Mouse (Mus musculus) midbrain, embryonic 14.5 days (tissue): ENCODE results near the gene Etfa. TPM values are rescaled to one million over a fixed set of nuclear protein-coding genes. Genes with fewer than 3 reads are reported as not detected.

Experiments
- ATAC-seq: fragments of 200-750 bp; cut with Nextera tagmentation; 2 replicates; pipeline ENCODE4 v1.8.0; 2017; ENCODE audit warnings: moderate number of reproducible peaks, moderate library complexity; ENCODE audit not compliant: low FRiP score, low TSS enrichment
- DNase-seq: peaks from one replicate; pipeline ENCODE4 v3.0.0-alpha.2; 2015
- H3K27ac ChIP-seq: fragments of 300-500 bp; sonication (generic); replicated peaks from 2 replicates; pipeline ENCODE4 v1.5.1; 2014; ENCODE audit warnings: mild to moderate bottlenecking, low read depth, low read length, moderate library complexity
- H3K27me3 ChIP-seq: fragments of 300-500 bp; sonication (generic); 2 replicates; pipeline ENCODE4 v1.6.1; 2014; ENCODE audit warnings: low read length, control low read depth, mixed read lengths; ENCODE audit not compliant: control insufficient read depth, insufficient read depth
- H3K36me3 ChIP-seq: fragments of 300-500 bp; sonication (generic); 2 replicates; pipeline ENCODE4 v1.6.1; 2014; ENCODE audit warnings: low read length, control low read depth; ENCODE audit not compliant: control insufficient read depth, insufficient read depth
- H3K4me1 ChIP-seq: fragments of 300-500 bp; sonication (generic); 2 replicates; pipeline ENCODE4 v1.6.1; 2014; ENCODE audit warnings: mild to moderate bottlenecking, antibody characterized with exemption, low read length, control low read depth; ENCODE audit not compliant: control insufficient read depth, insufficient read depth
- H3K4me2 ChIP-seq: fragments of 300-500 bp; sonication (generic); 2 replicates; pipeline ENCODE4 v1.6.1; 2014; ENCODE audit warnings: mild to moderate bottlenecking, low read length, moderate library complexity
- H3K4me3 ChIP-seq: fragments of 300-500 bp; sonication (generic); replicated peaks from 2 replicates; pipeline ENCODE4 v1.5.1; 2014; ENCODE audit warnings: low read depth, low read length
- H3K9ac ChIP-seq: fragments of 300-500 bp; sonication (generic); replicated peaks from 2 replicates; pipeline ENCODE4 v1.6.1; 2014; ENCODE audit warnings: mild to moderate bottlenecking, low read length, moderate library complexity
- H3K9me3 ChIP-seq: fragments of 300-500 bp; sonication (generic); 2 replicates; pipeline ENCODE4 v1.6.1; 2016; ENCODE audit warnings: low read length, control low read depth, mixed read lengths; ENCODE audit not compliant: control insufficient read depth
- WGBS: fragments of 180-500 bp; shearing (Covaris S2); extraction: QIAGEN DNeasy Blood & Tissue Kit; methylation state at CpG from one replicate; pipeline ENCODE4 v1.1.7; 2014; 5-methylcytosine and 5-hydroxymethylcytosine counted together
- polyA plus RNA-seq: library from polyadenylated mRNA; unstranded; fragments of >200 nt; fragmentation: Nextera tagmentation; extraction: Ambion mirVana; gene quantifications from 2 replicates; pipeline ENCODE4 v1.2.1, GENCODE M21; 2014

Gene Etfa
- polyA plus RNA-seq, 1 experiment from 2014 or later, result 94.1 TPM

DNA sequence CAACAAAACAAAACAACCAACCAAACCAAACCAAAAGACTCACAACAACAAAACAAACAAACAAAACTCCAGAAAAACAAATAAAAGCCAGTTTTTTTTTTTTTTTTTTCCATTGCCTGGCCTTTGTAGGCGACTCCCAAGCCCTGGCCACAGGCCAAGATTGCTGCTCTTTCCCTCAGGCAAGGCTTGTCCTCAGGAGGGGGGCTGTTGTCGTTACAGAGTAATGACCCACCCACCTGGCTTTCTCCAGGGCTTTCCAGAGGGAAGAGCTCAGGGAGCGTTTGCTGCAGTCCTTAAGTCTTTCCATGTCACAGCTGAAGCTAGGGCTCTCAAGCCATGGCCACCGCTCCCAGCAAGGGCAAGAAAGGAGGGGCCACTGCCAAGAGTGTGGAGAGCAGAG is 26.3 kb upstream of the Etfa start, which contains the start of gene Isl2:
Isl2 (plus strand) TSS at position 296 of the 400 bp plus-strand sequence.
- DNase-seq, result peak; percentile 65
- H3K4me2 ChIP-seq, result peak within 1 kb of the TSS; percentile 59; the same call in 1 of the 2 replicates
- 5% methylated on average over 4 of the region's 4 CpGs for WGBS

DNA sequence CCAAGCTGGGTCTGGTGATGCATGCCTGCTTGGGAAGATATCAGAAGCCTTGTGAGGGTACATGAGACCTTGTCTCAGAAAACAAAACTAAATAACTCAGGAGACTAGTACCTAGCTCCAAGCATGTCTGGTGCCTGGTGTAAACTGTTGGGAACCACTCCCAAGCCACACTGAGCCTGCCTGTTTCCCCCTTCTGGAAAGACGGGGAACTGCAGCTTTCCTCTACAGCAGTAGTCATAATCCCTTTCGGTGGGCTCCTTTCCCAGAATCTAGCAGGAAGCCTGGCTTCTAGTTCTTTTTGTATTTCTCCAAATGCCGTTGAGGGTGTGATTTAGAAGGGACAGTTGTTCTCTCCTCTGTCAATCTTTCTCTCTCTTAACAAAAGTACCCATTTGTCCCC is 23.9 kb upstream of the Etfa start:
- peaks cover 48% of the 10 kb centered on the region for H3K27me3 ChIP-seq
- no peaks in the 10 kb centered on the region for H3K36me3 ChIP-seq
- H3K27ac ChIP-seq, result no peak overlapping the region
- no peak overlapping the region for H3K9ac ChIP-seq
- H3K9me3 ChIP-seq, result no peaks in the 10 kb centered on the region
- DNase-seq, result peak; percentile 78
- H3K4me1 ChIP-seq, result 0 out of 2 replicates have a peak, but pooled peaks cover 4% of the 10 kb centered on the region
- WGBS, result 21% methylated on average over 3 of the region's 3 CpGs
- no peak overlapping the region for H3K4me2 ChIP-seq
- no peak for ATAC-seq
- no peak overlapping the region for H3K4me3 ChIP-seq

More for the DNA sequence above, 26.3 kb upstream of the Etfa start, which contains the start of gene Isl2:
- Histone ChIP-seq H3K36me3 (no peaks in the 10 kb centered on the region), H3K4me3 (no peak within 1 kb of the TSS), H3K27me3 (peaks cover 71% of the 10 kb centered on the region), H3K4me1 (peaks cover 9% of the 10 kb centered on the region), H3K9ac (no peak within 1 kb of the TSS), H3K27ac (no peak within 1 kb of the TSS), H3K9me3 (no peaks in the 10 kb centered on the region)
- ATAC-seq, result no peak

DNA sequence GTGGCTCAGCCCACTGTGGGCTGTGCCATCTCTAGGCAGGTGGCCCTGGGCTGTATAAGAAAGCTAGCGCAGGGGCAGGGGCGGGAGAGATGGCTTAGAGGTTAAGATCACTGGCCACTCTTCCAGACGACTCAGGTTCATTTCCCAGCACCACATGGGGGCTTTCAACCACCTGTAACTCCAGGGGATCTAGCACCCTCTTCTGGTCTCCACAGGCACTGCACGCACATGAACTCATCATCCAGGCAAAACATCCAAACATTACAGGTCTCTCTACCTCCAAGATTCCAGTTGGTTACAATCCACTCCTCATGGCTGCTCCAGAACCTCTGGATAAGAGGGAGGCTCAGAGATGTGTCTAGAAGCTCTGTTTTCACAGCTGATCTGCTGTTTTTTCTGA is 13.7 kb upstream of the Etfa start:
- Histone ChIP-seq H3K4me2 (no peak overlapping the region), H3K4me3 (no peak overlapping the region), H3K9me3 (no peaks in the 10 kb centered on the region), H3K4me1 (no peaks in the 10 kb centered on the region), H3K36me3 (no peaks in the 10 kb centered on the region), H3K27ac (no peak overlapping the region), H3K27me3 (no peaks in the 10 kb centered on the region), H3K9ac (no peak overlapping the region)
- no peak for ATAC-seq
- no peak for DNase-seq
- WGBS, result 38% methylated on average over 4 of the region's 4 CpGs

DNA sequence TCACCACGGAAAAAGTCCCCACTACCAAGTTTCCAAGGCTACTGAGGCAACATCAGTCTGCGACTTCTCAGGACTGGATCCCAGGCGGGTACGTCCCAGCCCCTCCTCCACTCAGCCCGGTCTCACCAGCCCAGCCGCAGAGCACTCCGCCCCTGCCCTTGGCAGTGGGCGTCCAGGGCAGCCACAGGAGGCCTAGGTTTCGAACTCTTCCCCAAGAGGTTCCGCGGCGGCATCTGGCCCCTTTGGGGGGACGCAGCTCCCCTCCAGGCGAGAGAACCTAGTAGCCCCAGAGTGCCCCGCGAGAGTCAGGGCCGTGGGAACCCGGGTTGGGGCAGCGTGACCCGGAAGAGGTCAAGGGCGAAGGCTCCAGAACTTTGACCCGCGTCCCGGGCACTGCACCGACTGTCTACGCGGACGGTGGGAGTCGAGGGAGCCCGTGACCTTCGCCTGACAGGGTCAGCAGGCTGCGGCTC is 486 bp downstream of the Etfa start:
- no peaks in the 10 kb centered on the region for H3K9me3 ChIP-seq

GRCm38 (mm10) chr9:55510651-55511235 is 1.3 kb downstream of the Etfa start:
- ATAC-seq (no peak), DNase-seq (no peak)
- Histone ChIP-seq H3K36me3 (no peaks in the 10 kb centered on the region), H3K4me3 (peak overlapping the region; percentile 86; the same call in 1 of the 2 replicates), H3K4me2 (peak overlapping the region; percentile 95), H3K9me3 (no peaks in the 10 kb centered on the region), H3K27ac (no peak overlapping the region), H3K4me1 (no peaks in the 10 kb centered on the region), H3K9ac (no peak overlapping the region), H3K27me3 (peaks cover 12% of the 10 kb centered on the region; the same call in 1 of the 2 replicates)
- 81% methylated on average over 10 of the region's 10 CpGs for WGBS

More for the DNA sequence above, 486 bp downstream of the Etfa start:
- under 1% methylated on average over 32 of the region's 32 CpGs for WGBS
- Histone ChIP-seq H3K27me3 (peaks cover 12% of the 10 kb centered on the region; the same call in 1 of the 2 replicates), H3K36me3 (no peaks in the 10 kb centered on the region), H3K9ac (peak overlapping the region; percentile 84), H3K4me3 (peak overlapping the region; percentile 86), H3K4me2 (peak overlapping the region; percentile 95), H3K27ac (peak overlapping the region; percentile 79), H3K4me1 (no peaks in the 10 kb centered on the region)
- peak; percentile 57 for DNase-seq
- peak; percentile 78 for ATAC-seq

- peaks cover 12% of the 10 kb centered on the region; the same call in 1 of the 2 replicates for H3K27me3 ChIP-seq
- no peak overlapping the region for H3K9ac ChIP-seq
- H3K36me3 ChIP-seq, result no peaks in the 10 kb centered on the region
- no peak overlapping the region for H3K27ac ChIP-seq
- no peak overlapping the region for H3K4me3 ChIP-seq
- DNase-seq (no peak), ATAC-seq (no peak)
- no peaks in the 10 kb centered on the region for H3K9me3 ChIP-seq
- H3K4me2 ChIP-seq, result no peak overlapping the region
- 93% methylated on average over 1 of the region's 1 CpGs for WGBS
- H3K4me1 ChIP-seq, result no peaks in the 10 kb centered on the region
Measured at GRCm38 (mm10) chr9:55509731-55510130, 2.3 kb downstream of the Etfa start.

- DNase-seq (no peak), ATAC-seq (no peak)
- Histone ChIP-seq H3K36me3 (no peaks in the 10 kb centered on the region), H3K4me2 (no peak overlapping the region), H3K27me3 (peaks cover 12% of the 10 kb centered on the region; the same call in 1 of the 2 replicates), H3K4me3 (no peak overlapping the region), H3K9ac (no peak overlapping the region), H3K9me3 (no peaks in the 10 kb centered on the region), H3K27ac (no peak overlapping the region), H3K4me1 (no peaks in the 10 kb centered on the region)
- WGBS, result 70% methylated on average over 4 of the region's 4 CpGs
Measured at GRCm38 (mm10) chr9:55508701-55509100, 3.3 kb downstream of the Etfa start.

DNA sequence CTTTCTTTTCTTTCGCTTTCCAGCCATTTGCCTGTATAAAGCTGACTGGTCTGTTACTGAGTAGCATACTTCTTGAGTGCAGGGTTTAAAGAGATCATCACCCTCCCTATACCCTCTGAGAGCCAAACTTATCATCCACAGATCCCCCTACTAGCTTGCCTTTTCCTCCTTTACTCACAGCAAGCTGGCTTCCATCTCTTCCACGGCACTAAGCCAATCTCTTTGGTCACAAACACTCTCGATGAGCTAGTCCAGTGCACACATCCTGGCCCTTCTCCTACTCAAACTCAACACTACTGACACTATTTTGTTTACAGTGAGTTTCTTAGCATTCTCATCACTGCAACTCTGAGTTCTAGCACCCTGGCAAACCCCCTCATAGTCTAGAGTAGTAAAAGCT is 4.1 kb downstream of the Etfa start:
- WGBS, result 89% methylated on average over 3 of the region's 3 CpGs

DNA sequence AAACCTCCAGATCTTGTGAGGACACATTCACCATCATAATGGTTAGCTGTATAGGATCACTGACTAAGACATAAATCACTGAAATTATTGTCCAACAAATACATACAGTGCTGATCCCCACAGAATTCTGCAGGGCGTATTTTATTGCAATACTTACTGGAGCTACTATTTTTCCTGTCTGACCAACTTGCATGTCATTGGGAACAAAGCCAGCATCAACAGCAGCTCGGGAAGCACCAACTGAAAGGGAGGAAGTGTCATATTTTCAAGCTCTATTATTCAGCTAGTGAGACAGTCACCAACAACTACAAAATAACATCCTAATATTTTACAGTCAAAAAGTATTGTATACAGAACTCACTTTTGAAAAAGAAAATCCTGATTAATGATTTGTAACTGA is 29.9 kb downstream of the Etfa start:
- Histone ChIP-seq H3K27me3 (no peaks in the 10 kb centered on the region), H3K4me1 (no peaks in the 10 kb centered on the region), H3K4me3 (no peak overlapping the region), H3K4me2 (no peak overlapping the region), H3K9me3 (no peaks in the 10 kb centered on the region), H3K9ac (no peak overlapping the region), H3K36me3 (peaks cover 8% of the 10 kb centered on the region; the same call in 1 of the 2 replicates), H3K27ac (no peak overlapping the region)
- no peak for ATAC-seq
- no peak for DNase-seq
- 80% methylated on average over 2 of the region's 2 CpGs for WGBS

More for the DNA sequence above, 4.1 kb downstream of the Etfa start:
- DNase-seq (no peak), ATAC-seq (no peak)
- H3K9me3 ChIP-seq, result no peaks in the 10 kb centered on the region
- H3K27me3 ChIP-seq, result peaks cover 6% of the 10 kb centered on the region; the same call in 1 of the 2 replicates
- H3K4me1 ChIP-seq, result no peaks in the 10 kb centered on the region
- H3K9ac ChIP-seq, result no peak overlapping the region
- H3K36me3 ChIP-seq, result no peaks in the 10 kb centered on the region
- no peak overlapping the region for H3K27ac ChIP-seq
- no peak overlapping the region for H3K4me2 ChIP-seq
- H3K4me3 ChIP-seq, result no peak overlapping the region
